7 mouse cellular contexts compared by ENCODE assay signal in genomic region chr5:36484171-36484990, GRCm38 (mm10). TPM values are rescaled to one million over a fixed set of nuclear protein-coding genes. Genes with fewer than 3 reads are reported as not detected.
DNase-seq lines count a peak whose midpoint lies in the region; ATAC-seq lines count a peak whose summit lies in the region.

Tada2b (minus strand) TSS chr5:36484285.
Ccdc96 (plus strand) TSS chr5:36484588.

- no peaks in the 10 kb centered on the region for H3K36me3 ChIP-seq in intestine, embryonic 16.5 days (ENCODE audit: control insufficient read depth, insufficient read depth, low read length)
- H3K36me3 ChIP-seq in midbrain, embryonic 11.5 days (ENCODE audit: control insufficient read depth, insufficient read depth, low read length) = no peaks in the 10 kb centered on the region

- ATAC-seq in intestine, embryonic 16.5 days = peak; percentile 99
- peak; percentile 98 for ATAC-seq in midbrain, embryonic 11.5 days (ENCODE audit: low FRiP score)

- peak within 1 kb of the TSS; percentile 97 for H3K4me2 ChIP-seq in intestine, embryonic 16.5 days (ENCODE audit: low read depth, low read length)
- H3K4me2 ChIP-seq in midbrain, embryonic 11.5 days = peak within 1 kb of the TSS; percentile 94

- H3K4me3 ChIP-seq in intestine, embryonic 16.5 days (ENCODE audit: low read length) = peak within 1 kb of the TSS; percentile 90
- peak within 1 kb of the TSS; percentile 91 for H3K4me3 ChIP-seq in midbrain, embryonic 11.5 days (ENCODE audit: low read depth, low read length)

- under 1% methylated on average over 79 of the region's 97 CpGs for WGBS in intestine, embryonic 16.5 days
- under 1% methylated on average over 64 of the region's 97 CpGs for WGBS in midbrain, embryonic 11.5 days

- H3K4me1 ChIP-seq in intestine, embryonic 16.5 days (ENCODE audit: control insufficient read depth, insufficient read depth, low read length) = peaks cover 21% of the 10 kb centered on the region
- peaks cover 18% of the 10 kb centered on the region for H3K4me1 ChIP-seq in midbrain, embryonic 11.5 days (ENCODE audit: control insufficient read depth, insufficient read depth, low read length)

- H3K27ac ChIP-seq in intestine, embryonic 16.5 days (ENCODE audit: low read length) = peak within 1 kb of the TSS; percentile 54
- peak within 1 kb of the TSS; percentile 40; the same call in 1 of the 2 replicates for H3K27ac ChIP-seq in midbrain, embryonic 11.5 days (ENCODE audit: low read depth, low read length)

- no peaks in the 10 kb centered on the region for H3K9me3 ChIP-seq in intestine, embryonic 16.5 days (ENCODE audit: control insufficient read depth, low read length)
- H3K9me3 ChIP-seq in midbrain, embryonic 11.5 days (ENCODE audit: control insufficient read depth, low read length) = no peaks in the 10 kb centered on the region; the same call in 1 of the 2 replicates

- peak; percentile 98 for DNase-seq in adrenal gland, adult 8-10 months
- DNase-seq in embryo, embryonic 9.5 days (ENCODE audit: extremely low spot score) = peak; percentile 97
- peak; percentile 96 for DNase-seq in gastrocnemius, postnatal 4 days (ENCODE audit: low spot score in 2 of 2)
- peak; percentile 98 to 99 for DNase-seq in left cerebral cortex, postnatal 36 days (ENCODE audit: low spot score in 2 of 2)
- DNase-seq in midbrain, embryonic 11.5 days (ENCODE audit: low spot score, missing footprints) = peak; percentile 100
- DNase-seq in skeletal muscle tissue, adult 2 months (ENCODE audit: low read depth, low spot score) = peak; percentile 99

- H3K9ac ChIP-seq in intestine, embryonic 16.5 days (ENCODE audit: low read depth, low read length) = peak within 1 kb of the TSS; percentile 92
- H3K9ac ChIP-seq in midbrain, embryonic 11.5 days (ENCODE audit: low read length) = peak within 1 kb of the TSS; percentile 91

- intact Hi-C loops in left cerebral cortex, postnatal 36 days (cut with DNase I) = loop anchor here (2.0 to 5.0 kb wide), 2 partner anchors 20 to 98 kb away; partner anchors contain the start of gene Grpel1

- H3K27me3 ChIP-seq in intestine, embryonic 16.5 days (replicated peaks; ENCODE audit: control insufficient read depth, insufficient read depth, low read length) = peaks cover 10% of the 10 kb centered on the region; the same call in 1 of the 2 replicates
- H3K27me3 ChIP-seq in midbrain, embryonic 11.5 days (ENCODE audit: control insufficient read depth, insufficient read depth, low read length) = no peaks in the 10 kb centered on the region

RNA-seq across cellular contexts. Expression of gene Tada2b, which starts in this region (rescaled TPM):
- total RNA-seq in adrenal gland, adult 8-10 months (2022) = 10 to 100 TPM; 34.0 to 42.2 (median 35.6) TPM
- 10 to 100 TPM; 11.3 to 13.5 TPM for total RNA-seq in gastrocnemius, postnatal 4 days (2021)
- 1.6 TPM in 2 replicates for polyA plus RNA-seq in intestine, embryonic 16.5 days (2015; fragmentation: Nextera tagmentation; extraction: Ambion mirVana)
- total RNA-seq in left cerebral cortex, postnatal 36 days (2021) = 10 to 100 TPM; 27.8 to 28.2 TPM
- polyA plus RNA-seq in midbrain, embryonic 11.5 days (2014; fragmentation: Nextera tagmentation; extraction: Ambion mirVana) = 3.7 and 4.6 TPM in 2 replicates

RNA-seq across cellular contexts. Expression of gene Ccdc96, which starts in this region (rescaled TPM):
- total RNA-seq in adrenal gland, adult 8-10 months (2022) = under 1 TPM; 0.38 to 0.99 (median 0.55) TPM
- under 1 TPM in 1 of 2 experiments, not detected in 1; 0.08 TPM for total RNA-seq in gastrocnemius, postnatal 4 days (2021)
- polyA plus RNA-seq in intestine, embryonic 16.5 days (2015; fragmentation: Nextera tagmentation; extraction: Ambion mirVana) = 0.11 and 0.12 TPM in 2 replicates
- 1 to 10 TPM; 1.0 to 1.1 TPM for total RNA-seq in left cerebral cortex, postnatal 36 days (2021)
- polyA plus RNA-seq in midbrain, embryonic 11.5 days (2014; fragmentation: Nextera tagmentation; extraction: Ambion mirVana) = 4.1 and 4.2 TPM in 2 replicates

Comparison
In these comparisons a context has a peak if more than half of its experiments do, and no peak if none do; other contexts are left out.
1. Peak in every context shown above with its lines: DNase-seq, ATAC-seq, H3K4me3 ChIP-seq and H3K27ac ChIP-seq.